Mouse (Mus musculus): ENCODE measurements around the gene Naga. TPM values are rescaled to one million over a fixed set of nuclear protein-coding genes. Genes with fewer than 3 reads are reported as not detected.

Gene Naga
- polyA plus RNA-seq, 1 experiment = 20.9 TPM

DNA sequence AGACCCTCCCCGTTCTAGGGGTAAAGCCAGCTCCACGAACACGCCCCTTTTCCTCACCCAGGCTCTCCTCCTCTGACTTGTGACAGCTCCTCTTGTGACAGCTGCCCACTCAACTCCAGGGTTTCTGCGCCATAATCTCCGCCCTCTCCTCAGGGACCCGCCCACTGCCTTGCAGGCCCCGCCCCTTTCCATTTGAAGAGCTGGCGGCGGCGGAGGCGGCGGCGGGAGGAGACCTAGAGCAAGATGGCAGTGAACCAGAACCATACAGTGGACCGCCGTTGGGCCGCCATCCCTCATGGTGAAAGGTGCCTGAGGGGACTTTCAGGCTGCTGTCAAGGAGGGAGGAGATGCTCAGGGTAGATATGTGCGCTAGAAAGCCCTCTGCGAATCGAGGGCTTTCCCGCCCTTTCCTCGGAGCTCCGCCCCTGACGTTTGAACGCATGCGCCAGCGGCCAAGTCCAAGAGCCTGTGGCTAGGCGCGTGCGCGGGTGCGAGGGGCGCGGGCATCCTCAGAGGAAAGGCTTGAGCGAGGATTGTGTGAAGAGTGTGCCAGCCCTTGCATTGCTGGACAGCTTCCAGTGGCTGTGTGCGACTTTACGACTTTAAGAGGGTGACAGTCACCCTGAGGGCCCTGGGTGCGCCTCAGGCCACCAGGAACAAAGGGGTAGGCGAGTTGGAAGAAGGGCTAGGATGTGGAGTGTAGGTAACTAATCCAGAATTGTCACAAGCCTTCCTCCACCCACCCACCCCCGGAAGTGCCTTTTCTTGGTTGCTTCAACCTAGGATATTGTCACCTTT is 39.8 kb downstream of the Naga start, which contains the start of gene Wbp2nl:
Wbp2nl (plus strand) TSS at position 191 of the 798 bp plus-strand sequence.
- TF ChIP-seq MYOD1 (IDR thresholded peaks at IDR 0.05; ENCODE audit: control insufficient read depth, insufficient read length, low read depth) = no peak
- H3ac ChIP-seq (ENCODE audit: control insufficient read depth, insufficient read length, low read depth) = no peak within 1 kb of the TSS
- peaks cover 52% of the 10 kb centered on the region for H3K27me3 ChIP-seq (ENCODE audit: control insufficient read depth, insufficient read depth, insufficient read length)
- no peaks in the 10 kb centered on the region for H3K79me3 ChIP-seq (ENCODE audit: low read depth)
- no peaks in the 10 kb centered on the region for H3K36me3 ChIP-seq (ENCODE audit: control insufficient read depth, insufficient read depth)
- H3K79me2 ChIP-seq (ENCODE audit: control insufficient read depth, insufficient read depth) = no peaks in the 10 kb centered on the region
- H3K4me3 ChIP-seq (ENCODE audit: insufficient read depth, poor library complexity, severe bottlenecking) = no peak within 1 kb of the TSS

GRCm38 (mm10) chr15:82294059-82294458 is 44.7 kb downstream of the Naga start:
- Histone ChIP-seq H3K36me3 (ENCODE audit: control insufficient read depth, insufficient read depth) (no peaks in the 10 kb centered on the region), H3K4me3 (ENCODE audit: insufficient read depth, poor library complexity, severe bottlenecking) (no peak overlapping the region), H3ac (ENCODE audit: control insufficient read depth, insufficient read length, low read depth) (no peak overlapping the region), H3K79me2 (ENCODE audit: control insufficient read depth, insufficient read depth) (no peaks in the 10 kb centered on the region), H3K79me3 (ENCODE audit: low read depth) (no peaks in the 10 kb centered on the region), H3K27me3 (ENCODE audit: control insufficient read depth, insufficient read depth, insufficient read length) (peaks cover 55% of the 10 kb centered on the region)
- TF ChIP-seq MYOD1 (IDR thresholded peaks at IDR 0.05; ENCODE audit: control insufficient read depth, insufficient read length, low read depth) (no peak), MYOG (IDR thresholded peaks at IDR 0.05; ENCODE audit: control insufficient read depth, extremely low read depth, insufficient read length) (no peak), USF1 (IDR thresholded peaks at IDR 0.05; ENCODE audit: low read depth) (no peak), MAX (IDR thresholded peaks at IDR 0.05) (no peak), CTCF (IDR thresholded peaks at IDR 0.05; ENCODE audit: control insufficient read depth, insufficient read depth, insufficient read length) (no peak), FOSL1 (IDR thresholded peaks at IDR 0.05; ENCODE audit: insufficient read depth, low read length, poor library complexity, severe bottlenecking) (no peak), CEBPB (IDR thresholded peaks at IDR 0.05; ENCODE audit: low read depth) (no peak)

DNA sequence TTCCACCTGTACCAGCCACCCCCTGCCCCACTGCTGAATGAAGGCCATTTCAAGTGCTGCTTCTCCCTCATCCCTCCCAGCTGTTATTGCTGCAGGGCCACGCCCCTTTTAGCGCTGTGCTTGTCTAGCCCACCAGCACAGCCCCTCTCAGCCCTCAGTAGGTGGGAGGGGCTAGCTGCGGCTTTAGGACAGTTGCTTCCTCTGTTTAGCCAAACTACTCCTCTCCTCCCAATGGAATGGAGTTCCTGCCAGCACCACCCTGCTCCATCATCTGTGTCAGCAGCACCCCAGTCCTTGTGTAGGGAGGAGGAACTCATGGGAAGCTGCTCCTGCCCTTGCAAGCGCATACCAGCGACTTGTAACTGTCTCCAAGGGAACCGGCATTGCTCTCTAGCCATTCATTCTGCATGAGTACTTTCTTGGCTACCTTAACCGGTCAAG is 45.4 kb downstream of the Naga start:
- H3K79me3 ChIP-seq (ENCODE audit: low read depth) = no peaks in the 10 kb centered on the region

DNA sequence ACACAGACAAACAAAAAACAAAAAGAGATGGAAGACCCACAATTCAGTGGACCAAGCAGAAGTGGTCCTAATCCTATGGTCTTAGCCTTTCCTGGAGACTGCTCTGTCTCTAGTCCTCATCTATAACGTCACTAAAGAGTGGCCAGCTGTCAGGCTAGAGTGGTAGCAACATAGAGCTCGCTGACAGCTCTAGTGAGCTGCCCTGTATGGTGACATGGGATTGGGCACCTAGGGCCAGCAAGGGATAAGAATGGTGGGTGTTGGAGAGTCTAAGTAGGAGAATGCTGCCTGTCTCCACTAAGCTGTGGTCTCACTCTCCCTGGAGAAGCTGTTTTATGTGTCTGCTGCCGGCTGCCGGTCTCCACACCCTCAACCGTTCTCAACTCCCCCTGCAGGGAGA is 45.9 kb downstream of the Naga start:
- Histone ChIP-seq H3K79me2 (ENCODE audit: control insufficient read depth, insufficient read depth) (no peaks in the 10 kb centered on the region), H3K4me3 (ENCODE audit: insufficient read depth, poor library complexity, severe bottlenecking) (no peak overlapping the region), H3K79me3 (ENCODE audit: low read depth) (no peaks in the 10 kb centered on the region), H3K27me3 (ENCODE audit: control insufficient read depth, insufficient read depth, insufficient read length) (peaks cover 49% of the 10 kb centered on the region), H3K36me3 (ENCODE audit: control insufficient read depth, insufficient read depth) (no peaks in the 10 kb centered on the region), H3ac (ENCODE audit: control insufficient read depth, insufficient read length, low read depth) (no peak overlapping the region)
- no peak for TF ChIP-seq CEBPB (IDR thresholded peaks at IDR 0.05; ENCODE audit: low read depth)
- no peak for TF ChIP-seq USF1 (IDR thresholded peaks at IDR 0.05; ENCODE audit: low read depth)

More for the DNA sequence above, 45.4 kb downstream of the Naga start:
- Histone ChIP-seq H3K79me2 (ENCODE audit: control insufficient read depth, insufficient read depth) (no peaks in the 10 kb centered on the region), H3K36me3 (ENCODE audit: control insufficient read depth, insufficient read depth) (no peaks in the 10 kb centered on the region), H3K4me3 (ENCODE audit: insufficient read depth, poor library complexity, severe bottlenecking) (no peak overlapping the region), H3K27me3 (ENCODE audit: control insufficient read depth, insufficient read depth, insufficient read length) (peaks cover 49% of the 10 kb centered on the region), H3ac (ENCODE audit: control insufficient read depth, insufficient read length, low read depth) (no peak overlapping the region)
- no peak for TF ChIP-seq FOSL1 (IDR thresholded peaks at IDR 0.05; ENCODE audit: insufficient read depth, low read length, poor library complexity, severe bottlenecking)
- no peak for TF ChIP-seq CEBPB (IDR thresholded peaks at IDR 0.05; ENCODE audit: low read depth)
- no peak for TF ChIP-seq CTCF (IDR thresholded peaks at IDR 0.05; ENCODE audit: control insufficient read depth, insufficient read depth, insufficient read length)
- no peak for TF ChIP-seq MYOD1 (IDR thresholded peaks at IDR 0.05; ENCODE audit: control insufficient read depth, insufficient read length, low read depth)
- TF ChIP-seq USF1 (IDR thresholded peaks at IDR 0.05; ENCODE audit: low read depth) = no peak
- no peak for TF ChIP-seq MYOG (IDR thresholded peaks at IDR 0.05; ENCODE audit: control insufficient read depth, extremely low read depth, insufficient read length)
- TF ChIP-seq MAX (IDR thresholded peaks at IDR 0.05) = no peak

- no peaks in the 10 kb centered on the region for H3K79me2 ChIP-seq (ENCODE audit: control insufficient read depth, insufficient read depth)
- no peak for TF ChIP-seq CEBPB (IDR thresholded peaks at IDR 0.05; ENCODE audit: low read depth)
- no peak for TF ChIP-seq MYOD1 (IDR thresholded peaks at IDR 0.05; ENCODE audit: control insufficient read depth, insufficient read length, low read depth)
- no peak for TF ChIP-seq MAX (IDR thresholded peaks at IDR 0.05)
- no peak for TF ChIP-seq MYOG (IDR thresholded peaks at IDR 0.05; ENCODE audit: control insufficient read depth, extremely low read depth, insufficient read length)
- TF ChIP-seq USF1 (IDR thresholded peaks at IDR 0.05; ENCODE audit: low read depth) = no peak
- TF ChIP-seq CTCF (IDR thresholded peaks at IDR 0.05; ENCODE audit: control insufficient read depth, insufficient read depth, insufficient read length) = no peak
- TF ChIP-seq FOSL1 (IDR thresholded peaks at IDR 0.05; ENCODE audit: insufficient read depth, low read length, poor library complexity, severe bottlenecking) = no peak
- H3K36me3 ChIP-seq (ENCODE audit: control insufficient read depth, insufficient read depth) = no peaks in the 10 kb centered on the region
- H3ac ChIP-seq (ENCODE audit: control insufficient read depth, insufficient read length, low read depth) = no peak overlapping the region
- H3K27me3 ChIP-seq (ENCODE audit: control insufficient read depth, insufficient read depth, insufficient read length) = peaks cover 53% of the 10 kb centered on the region
- H3K4me3 ChIP-seq (ENCODE audit: insufficient read depth, poor library complexity, severe bottlenecking) = no peak overlapping the region
- H3K79me3 ChIP-seq (ENCODE audit: low read depth) = no peaks in the 10 kb centered on the region
These were observed 48.5 kb downstream of the Naga start for GRCm38 (mm10) chr15:82290252-82290651.

GRCm38 (mm10) chr15:82286157-82286556 is 52.6 kb downstream of the Naga start:
- no peaks in the 10 kb centered on the region for H3K79me3 ChIP-seq (ENCODE audit: low read depth)
- H3K4me3 ChIP-seq (ENCODE audit: insufficient read depth, poor library complexity, severe bottlenecking) = no peak overlapping the region
- no peaks in the 10 kb centered on the region for H3K79me2 ChIP-seq (ENCODE audit: control insufficient read depth, insufficient read depth)
- TF ChIP-seq CTCF (IDR thresholded peaks at IDR 0.05; ENCODE audit: control insufficient read depth, insufficient read depth, insufficient read length) = no peak
- TF ChIP-seq MYOG (IDR thresholded peaks at IDR 0.05; ENCODE audit: control insufficient read depth, extremely low read depth, insufficient read length) = no peak
- TF ChIP-seq FOSL1 (IDR thresholded peaks at IDR 0.05; ENCODE audit: insufficient read depth, low read length, poor library complexity, severe bottlenecking) = no peak
- no peak for TF ChIP-seq MYOD1 (IDR thresholded peaks at IDR 0.05; ENCODE audit: control insufficient read depth, insufficient read length, low read depth)
- no peak for TF ChIP-seq USF1 (IDR thresholded peaks at IDR 0.05; ENCODE audit: low read depth)
- no peak for TF ChIP-seq MAX (IDR thresholded peaks at IDR 0.05)
- no peak for TF ChIP-seq CEBPB (IDR thresholded peaks at IDR 0.05; ENCODE audit: low read depth)
- H3K27me3 ChIP-seq (ENCODE audit: control insufficient read depth, insufficient read depth, insufficient read length) = peaks cover 37% of the 10 kb centered on the region
- no peaks in the 10 kb centered on the region for H3K36me3 ChIP-seq (ENCODE audit: control insufficient read depth, insufficient read depth)
- H3ac ChIP-seq (ENCODE audit: control insufficient read depth, insufficient read length, low read depth) = no peak overlapping the region
